Mouse (Mus musculus): ENCODE measurements around the gene Ddx50. TPM values are rescaled to one million over a fixed set of nuclear protein-coding genes. Genes with fewer than 3 reads are reported as not detected.

The Ddx50 gene
- polyA plus RNA-seq, 1 experiment from 2014 or later, result 93.5 TPM

DNA sequence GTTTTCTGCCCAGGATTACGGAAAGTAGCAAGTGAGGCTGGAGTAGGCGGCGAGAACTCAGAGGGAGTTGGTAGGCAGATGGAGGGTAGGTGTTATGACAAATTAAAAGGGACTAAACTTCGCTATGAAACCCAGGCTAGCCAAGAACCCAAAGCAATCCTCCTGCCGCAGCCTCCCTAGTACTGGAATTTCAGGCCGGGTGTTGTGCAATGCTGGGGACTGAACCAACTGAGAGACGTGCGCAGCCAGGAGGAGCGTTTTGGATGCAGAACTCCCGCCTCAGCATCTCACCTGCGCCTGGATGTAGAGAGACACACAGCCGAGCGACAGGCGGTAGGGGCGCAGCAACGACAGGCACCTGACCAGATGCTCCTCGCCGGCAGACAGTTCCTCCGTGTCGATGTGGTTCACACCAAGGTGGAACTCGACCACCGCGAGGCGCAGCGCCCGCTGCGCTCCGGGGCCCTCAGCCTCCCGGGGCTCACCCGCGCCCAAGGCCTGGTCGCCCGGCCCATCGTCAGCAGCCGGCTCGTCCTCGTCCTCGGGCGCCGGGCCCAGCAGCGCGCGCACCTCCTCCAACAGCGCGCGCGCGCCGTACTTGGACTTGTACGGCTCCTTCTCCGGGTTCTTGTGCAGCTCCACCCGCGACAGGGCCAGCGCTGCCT, 73.2 kb downstream of the Ddx50 start:
- peak; percentile 59 for ATAC-seq (ENCODE audit: extremely low read depth, insufficient number of reproducible peaks, low FRiP score, low TSS enrichment)
- WGBS, result under 1% methylated on average over 54 of the region's 54 CpGs

DNA sequence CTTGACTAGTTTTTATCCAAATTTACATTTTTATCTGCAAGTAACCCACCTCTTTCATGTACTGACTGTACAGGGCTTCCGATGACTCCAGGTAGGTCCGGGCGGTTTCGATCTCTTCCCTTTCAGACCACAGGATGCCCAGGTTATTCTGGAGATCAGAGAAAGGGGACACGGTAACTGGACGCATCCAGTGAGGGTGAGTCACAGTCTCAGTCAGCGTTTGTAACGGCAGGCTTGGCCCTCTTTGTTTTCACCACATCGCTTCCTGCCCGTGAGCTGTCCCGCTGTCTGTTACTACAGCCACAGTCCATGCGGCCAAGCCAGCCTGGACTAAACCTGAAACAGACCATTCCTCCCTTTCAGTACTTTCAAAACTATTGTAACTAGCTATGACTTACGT, 76.0 kb downstream of the Ddx50 start:
- Histone ChIP-seq H3K9me3 (no peaks in the 10 kb centered on the region), H3K27me3 (replicated peaks) (no peaks in the 10 kb centered on the region), H3K4me3 (no peak overlapping the region), H3K9ac (no peak overlapping the region), H3K27ac (replicated peaks) (no peak overlapping the region), H3K36me3 (peaks cover 52% of the 10 kb centered on the region), H3K4me1 (peaks cover 13% of the 10 kb centered on the region), H3K4me2 (no peak overlapping the region)
- ATAC-seq (ENCODE audit: extremely low read depth, insufficient number of reproducible peaks, low FRiP score, low TSS enrichment), result no peak
- WGBS, result 86% methylated on average over 13 of the region's 13 CpGs

More for the DNA sequence above, 73.2 kb downstream of the Ddx50 start:
- H3K4me2 ChIP-seq, result peak overlapping the region; percentile 95
- H3K27ac ChIP-seq (replicated peaks), result peak overlapping the region; percentile 79
- H3K9me3 ChIP-seq, result no peaks in the 10 kb centered on the region
- H3K36me3 ChIP-seq, result peaks cover 56% of the 10 kb centered on the region
- peaks cover 13% of the 10 kb centered on the region for H3K4me1 ChIP-seq
- H3K27me3 ChIP-seq (replicated peaks), result no peaks in the 10 kb centered on the region
- peak overlapping the region; percentile 78 for H3K4me3 ChIP-seq
- H3K9ac ChIP-seq, result peak overlapping the region; percentile 92

DNA sequence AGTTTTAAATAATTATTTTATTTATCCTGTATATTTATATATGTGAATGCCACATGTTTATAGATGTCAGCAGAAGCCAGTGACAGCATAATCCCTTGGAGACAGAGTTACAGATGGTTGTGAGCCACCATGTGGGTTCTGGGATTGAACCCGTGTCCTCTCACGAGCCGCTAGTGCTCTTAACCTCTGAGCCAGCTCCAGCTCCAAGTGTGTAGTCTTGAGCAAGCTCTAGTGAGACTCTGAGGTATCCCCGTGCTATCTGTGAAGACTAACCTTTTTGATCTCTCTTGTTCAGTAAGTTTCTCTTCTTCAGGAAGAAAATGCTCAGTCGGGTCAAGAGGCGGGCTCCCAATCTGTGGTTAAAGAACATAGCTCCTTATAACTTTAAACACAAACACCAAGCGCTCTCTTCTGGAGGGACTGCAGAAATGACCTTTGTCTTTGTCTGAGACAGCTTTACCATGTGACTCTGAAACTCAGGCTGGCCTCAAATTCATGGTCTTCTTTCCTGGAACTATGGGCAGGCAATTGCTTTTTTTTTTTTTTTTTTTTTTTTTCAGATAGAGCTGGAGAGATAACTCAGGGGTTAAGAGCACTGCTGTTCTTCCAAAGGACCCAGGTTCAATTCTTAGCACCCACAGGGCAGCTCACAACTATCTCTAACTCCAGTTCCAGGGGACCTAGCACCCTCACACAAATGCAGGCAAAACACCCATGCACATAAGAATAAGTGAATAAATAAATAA, 80.7 kb downstream of the Ddx50 start:
- Histone ChIP-seq H3K4me3 (no peak overlapping the region), H3K9ac (no peak overlapping the region), H3K27ac (replicated peaks) (no peak overlapping the region), H3K9me3 (no peaks in the 10 kb centered on the region), H3K27me3 (replicated peaks) (no peaks in the 10 kb centered on the region), H3K36me3 (peaks cover 92% of the 10 kb centered on the region), H3K4me2 (no peak overlapping the region), H3K4me1 (no peaks in the 10 kb centered on the region)
- 92% methylated on average over 7 of the region's 7 CpGs for WGBS
- no peak for ATAC-seq (ENCODE audit: extremely low read depth, insufficient number of reproducible peaks, low FRiP score, low TSS enrichment)

DNA sequence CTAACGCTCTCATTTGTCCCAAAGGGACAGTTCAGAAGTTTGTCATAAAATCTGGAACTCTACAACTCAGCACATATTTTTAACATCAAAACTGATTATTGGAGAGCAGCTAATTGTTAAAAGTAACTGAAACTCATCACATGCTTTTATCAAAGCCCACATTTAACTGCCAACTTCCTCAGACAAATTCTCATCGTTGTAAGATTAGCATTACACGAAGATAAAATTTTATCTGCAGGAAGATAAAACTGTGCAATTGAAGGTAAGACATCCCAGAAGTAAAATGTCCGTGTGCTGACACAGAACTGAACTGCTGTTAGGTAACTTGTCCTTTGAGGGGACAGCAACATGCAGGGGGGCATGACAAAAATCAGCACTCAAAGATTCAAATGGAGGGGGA, 82.2 kb downstream of the Ddx50 start:
- no peaks in the 10 kb centered on the region for H3K4me1 ChIP-seq
- WGBS, result 71% methylated on average over 4 of the region's 4 CpGs
- H3K27ac ChIP-seq (replicated peaks), result no peak overlapping the region
- no peaks in the 10 kb centered on the region for H3K27me3 ChIP-seq (replicated peaks)
- no peaks in the 10 kb centered on the region for H3K9me3 ChIP-seq
- ATAC-seq (ENCODE audit: extremely low read depth, insufficient number of reproducible peaks, low FRiP score, low TSS enrichment), result no peak
- no peak overlapping the region for H3K4me3 ChIP-seq
- no peak overlapping the region for H3K9ac ChIP-seq
- no peak overlapping the region for H3K4me2 ChIP-seq
- peaks cover 93% of the 10 kb centered on the region for H3K36me3 ChIP-seq

Small RNAs within 50 kb of the gene (microRNA-seq; reads per million reads assigned to microRNA genes)
- gene Mir7215, result not detected

Other genes starting within 250 kb of the Ddx50 start
- 0.37 and 0.97 TPM in 2 replicates for gene Hkdc1, start 228.7 kb downstream of the Ddx50 start, polyA plus RNA-seq (2015; fragmentation: Nextera tagmentation; extraction: Ambion mirVana)
- 0.56 and 0.61 TPM in 2 replicates for gene 4930507D05Rik, start 201.7 kb downstream of the Ddx50 start, polyA plus RNA-seq (2015; fragmentation: Nextera tagmentation; extraction: Ambion mirVana)
- gene Supv3l1, start 201.5 kb downstream of the Ddx50 start, polyA plus RNA-seq (2015; fragmentation: Nextera tagmentation; extraction: Ambion mirVana), result 26.6 and 27.0 TPM in 2 replicates
- gene Vps26a, start 164.4 kb downstream of the Ddx50 start, polyA plus RNA-seq (2015; fragmentation: Nextera tagmentation; extraction: Ambion mirVana), result 67.5 and 70.3 TPM in 2 replicates
- gene Srgn, start 123.8 kb downstream of the Ddx50 start, polyA plus RNA-seq (2015; fragmentation: Nextera tagmentation; extraction: Ambion mirVana), result 8.2 and 8.6 TPM in 2 replicates
- 26.0 and 27.3 TPM in 2 replicates for gene Kif1bp, start 72.8 kb downstream of the Ddx50 start, polyA plus RNA-seq (2015; fragmentation: Nextera tagmentation; extraction: Ambion mirVana)
- gene Ddx21, start 48.9 kb downstream of the Ddx50 start, polyA plus RNA-seq (2015; fragmentation: Nextera tagmentation; extraction: Ambion mirVana), result 11.3 and 12.2 TPM in 2 replicates
- 0.92 and 1.1 TPM in 2 replicates for gene Stox1, start 74.9 kb upstream of the Ddx50 start, polyA plus RNA-seq (2015; fragmentation: Nextera tagmentation; extraction: Ambion mirVana)
- 75.3 and 87.0 TPM in 2 replicates for gene Ccar1, start 141.1 kb upstream of the Ddx50 start, polyA plus RNA-seq (2015; fragmentation: Nextera tagmentation; extraction: Ambion mirVana)

Measured in heart, embryonic 13.5 days (tissue).